Mouse (Mus musculus) mesoderm, embryonic 11.5 days (tissue): ENCODE results near the gene Park7.
"Not testable (repeated sequence)": the region's sequence is repeated elsewhere in the genome, so short reads cannot be mapped to it uniquely, and the experiment has no call there.

Experiments used
- DNase-seq: peaks from one replicate; pipeline ENCODE4 v3.0.0-alpha.2; 2012; ENCODE audit warnings: low read depth, low spot score

Gene Park7

GRCm38 (mm10) chr4:150875393-150875792, 38.8 kb downstream of the Park7 start:
- DNase-seq: no peak

GRCm38 (mm10) chr4:150874416-150874815, 39.8 kb downstream of the Park7 start:
- DNase-seq: not testable (repeated sequence)

GRCm38 (mm10) chr4:150872681-150873080, 41.6 kb downstream of the Park7 start:
- DNase-seq: no peak

GRCm38 (mm10) chr4:150872139-150872651, 42.0 kb downstream of the Park7 start:
- DNase-seq: no peak

- DNase-seq: peak; percentile 43
Measured at GRCm38 (mm10) chr4:150871392-150872138, 42.7 kb downstream of the Park7 start.

- no peak for DNase-seq
Measured at GRCm38 (mm10) chr4:150870963-150871391, 43.3 kb downstream of the Park7 start.

- DNase-seq: no peak
Measured at GRCm38 (mm10) chr4:150869276-150870197, 44.7 kb downstream of the Park7 start.

GRCm38 (mm10) chr4:150868859-150869258, 45.4 kb downstream of the Park7 start:
- no peak for DNase-seq

- no peak for DNase-seq
Measured at GRCm38 (mm10) chr4:150868161-150868560, 46.1 kb downstream of the Park7 start.

- DNase-seq: no peak
Measured at GRCm38 (mm10) chr4:150866494-150866893, 47.7 kb downstream of the Park7 start.

GRCm38 (mm10) chr4:150866069-150866468, 48.2 kb downstream of the Park7 start:
- DNase-seq: no peak

- DNase-seq: no peak
Measured at GRCm38 (mm10) chr4:150865371-150865770, 48.9 kb downstream of the Park7 start.

- DNase-seq: no peak
Measured at GRCm38 (mm10) chr4:150862626-150863375, 51.4 kb downstream of the Park7 start.

GRCm38 (mm10) chr4:150861161-150861560, 53.1 kb downstream of the Park7 start:
- no peak for DNase-seq

- DNase-seq: no peak
Measured at GRCm38 (mm10) chr4:150860526-150860925, 53.7 kb downstream of the Park7 start.

GRCm38 (mm10) chr4:150855346-150855745, 58.9 kb downstream of the Park7 start:
- DNase-seq: no peak

GRCm38 (mm10) chr4:150854839-150855246, 59.4 kb downstream of the Park7 start:
- peak; percentile 99 for DNase-seq

GRCm38 (mm10) chr4:150853680-150854461, 60.4 kb downstream of the Park7 start, which contains the start of gene Errfi1:
Gene Errfi1 (plus strand): TSS chr4:150853919.
- no peak for DNase-seq

- no peak for DNase-seq
Measured at GRCm38 (mm10) chr4:150852479-150852878, 61.8 kb downstream of the Park7 start.

GRCm38 (mm10) chr4:150852045-150852444, 62.2 kb downstream of the Park7 start:
- no peak for DNase-seq

- no peak for DNase-seq
Measured at GRCm38 (mm10) chr4:150850893-150851292, 63.3 kb downstream of the Park7 start.
